In the genomic region with DNA sequence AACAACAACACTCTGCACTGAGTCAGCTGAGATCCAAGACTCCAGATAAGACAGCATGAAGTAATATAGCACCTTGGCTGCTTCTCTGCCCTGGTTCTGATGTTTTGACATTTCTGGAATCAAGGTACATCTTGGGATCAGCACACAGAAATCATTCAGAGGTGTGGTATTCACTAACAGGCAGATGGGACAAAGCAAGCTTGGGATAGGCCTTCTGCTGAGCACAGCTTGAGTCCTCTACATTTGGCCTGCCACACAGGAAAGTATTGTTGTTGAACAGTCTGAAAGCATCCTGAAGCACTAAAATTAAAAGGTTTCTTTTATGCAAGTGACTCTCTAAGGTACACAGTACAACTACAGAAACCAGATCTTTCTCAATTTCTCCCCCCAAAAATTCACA, we compare ENCODE assay signal across 15 mouse cellular contexts.
DNase-seq lines count a peak whose midpoint lies in the region; ATAC-seq lines count a peak whose summit lies in the region.
"Had no signal": no experiment of that assay in that cellular context is flagged by ENCODE, and none has a peak within 500 bp of the region (broad histone marks: within the 10 kb centered on the region; RNA-seq: fewer than 3 reads in every experiment).

No protein-coding gene starts in this region.

- peak; percentile 46 for DNase-seq in cerebellum, adult 11 months
- DNase-seq in cerebellum, adult 18-20 months, result peak; percentile 62 to 71
- DNase-seq in cerebellum, adult 9-11 months, result peak; percentile 81
- no peak for DNase-seq in right cerebral cortex, postnatal 14 days
- DNase-seq in left cerebral cortex, adult 18-20 months (ENCODE audit: low spot score in 2 of 2), result no peak
- DNase-seq: adrenal gland, adult 8-10 months; adrenal gland, postnatal 36 days; forebrain, postnatal 0 days; gastrocnemius, adult 2 months; gastrocnemius, postnatal 25 days; heart, postnatal 4 days; kidney, adult 18-20 months had no signal

- ATAC-seq in inflammation-experienced regulatory T-cells, adult 6 months, result no peak
- ATAC-seq: forebrain, embryonic 13.5 days; forebrain, postnatal 0 days; hindbrain, embryonic 16.5 days had no signal

Comparison
In these comparisons a context has a peak if more than half of its experiments do, and no peak if none do; other contexts are left out.
1. DNase-seq: peak in cerebellum, adult 11 months (single experiment), cerebellum, adult 18-20 months (2 of 2) and cerebellum, adult 9-11 months (single experiment); none in right cerebral cortex, postnatal 14 days (single experiment) and left cerebral cortex, adult 18-20 months (0 of 2).